Mouse (Mus musculus) forebrain, embryonic 13.5 days (tissue): ENCODE data around the gene Dek. TPM values are rescaled to one million over a fixed set of nuclear protein-coding genes. Genes with fewer than 3 reads are reported as not detected.

Source experiments
- ATAC-seq: fragments of 200-750 bp; cut with Nextera tagmentation; 2 replicates; pipeline ENCODE4 v1.8.0; 2017
- H3K27ac ChIP-seq: fragments of 300-500 bp; sonication (generic); 2 replicates; pipeline ENCODE4 v1.5.1; 2015; ENCODE audit warnings: inconsistent platforms, mild to moderate bottlenecking, moderate library complexity
- H3K27me3 ChIP-seq: fragments of 300-500 bp; sonication (generic); 2 replicates; pipeline ENCODE4 v1.6.1; 2015; ENCODE audit warnings: mild to moderate bottlenecking, inconsistent platforms
- H3K36me3 ChIP-seq: fragments of 300-500 bp; sonication (generic); 2 replicates; pipeline ENCODE4 v1.6.1; 2015; ENCODE audit warnings: mild to moderate bottlenecking, inconsistent platforms; ENCODE audit not compliant: poor library complexity, severe bottlenecking
- H3K4me1 ChIP-seq: fragments of 300-500 bp; sonication (generic); 2 replicates; pipeline ENCODE4 v1.6.1; 2015; ENCODE audit warnings: inconsistent platforms
- H3K4me2 ChIP-seq: fragments of 300-500 bp; sonication (generic); 2 replicates; pipeline ENCODE4 v1.6.1; 2015; ENCODE audit warnings: inconsistent platforms, mild to moderate bottlenecking, moderate library complexity
- H3K4me3 ChIP-seq: fragments of 300-500 bp; sonication (generic); 2 replicates; pipeline ENCODE4 v1.5.1; 2015; ENCODE audit warnings: mild to moderate bottlenecking, inconsistent platforms
- H3K9ac ChIP-seq: fragments of 300-500 bp; sonication (generic); 2 replicates; pipeline ENCODE4 v1.6.1; 2015; ENCODE audit warnings: mild to moderate bottlenecking, inconsistent platforms
- H3K9me3 ChIP-seq: fragments of 300-500 bp; sonication (generic); replicated peaks from 2 replicates; pipeline ENCODE4 v1.6.1; 2016; ENCODE audit warnings: inconsistent platforms
- WGBS: fragments of 180-500 bp; shearing (Covaris S2); methylation state at CpG from one replicate; pipeline ENCODE4 v1.1.7; 2015; 5-methylcytosine and 5-hydroxymethylcytosine counted together
- polyA plus RNA-seq: library from polyadenylated mRNA; unstranded; fragments of >200 nt; fragmentation: Nextera tagmentation; extraction: Ambion mirVana; gene quantifications from 2 replicates; pipeline ENCODE4 v1.2.1, GENCODE M21; 2015

The Dek gene
- polyA plus RNA-seq, 1 experiment from 2014 or later: 341 TPM

- no peak overlapping the region for H3K4me2 ChIP-seq
- ATAC-seq: no peak
- WGBS: 90% methylated on average over 8 of the region's 8 CpGs
Measured at GRCm38 (mm10) chr13:47133058-47133457, 27.1 kb upstream of the Dek start.

GRCm38 (mm10) chr13:47129090-47129489 is 23.1 kb upstream of the Dek start:
- H3K36me3 ChIP-seq: no peaks in the 10 kb centered on the region
- no peak overlapping the region for H3K27ac ChIP-seq
- no peak overlapping the region for H3K4me3 ChIP-seq
- H3K9ac ChIP-seq: no peak overlapping the region; the same call in 1 of the 2 replicates
- H3K4me1 ChIP-seq: no peaks in the 10 kb centered on the region
- ATAC-seq: no peak
- no peaks in the 10 kb centered on the region for H3K9me3 ChIP-seq
- H3K4me2 ChIP-seq: no peak overlapping the region
- H3K27me3 ChIP-seq: peaks cover 6% of the 10 kb centered on the region; the same call in 1 of the 2 replicates
- WGBS: 64% methylated on average over 4 of the region's 4 CpGs

More at GRCm38 (mm10) chr13:47133058-47133457, 27.1 kb upstream of the Dek start:
- Histone ChIP-seq H3K27me3 (no peaks in the 10 kb centered on the region), H3K9me3 (no peaks in the 10 kb centered on the region), H3K4me3 (no peak overlapping the region), H3K4me1 (no peaks in the 10 kb centered on the region), H3K36me3 (no peaks in the 10 kb centered on the region), H3K27ac (no peak overlapping the region), H3K9ac (no peak overlapping the region)

- H3K27me3 ChIP-seq: peaks cover 33% of the 10 kb centered on the region
- WGBS: 77% methylated on average over 5 of the region's 5 CpGs
Measured at GRCm38 (mm10) chr13:47125595-47125994, 19.6 kb upstream of the Dek start.

GRCm38 (mm10) chr13:47124986-47125385 is 19.0 kb upstream of the Dek start:
- Histone ChIP-seq H3K9ac (no peak overlapping the region), H3K4me3 (no peak overlapping the region), H3K4me2 (no peak overlapping the region), H3K27me3 (peaks cover 33% of the 10 kb centered on the region), H3K4me1 (peaks cover 19% of the 10 kb centered on the region), H3K9me3 (no peaks in the 10 kb centered on the region), H3K36me3 (no peaks in the 10 kb centered on the region), H3K27ac (no peak overlapping the region)
- WGBS: 91% methylated on average over 6 of the region's 6 CpGs
- no peak for ATAC-seq

More at GRCm38 (mm10) chr13:47125595-47125994, 19.6 kb upstream of the Dek start:
- H3K9me3 ChIP-seq: no peaks in the 10 kb centered on the region
- peaks cover 19% of the 10 kb centered on the region for H3K4me1 ChIP-seq
- H3K27ac ChIP-seq: no peak overlapping the region
- no peak overlapping the region for H3K4me3 ChIP-seq
- H3K9ac ChIP-seq: no peak overlapping the region
- no peak for ATAC-seq
- no peak overlapping the region for H3K4me2 ChIP-seq
- H3K36me3 ChIP-seq: no peaks in the 10 kb centered on the region

GRCm38 (mm10) chr13:47124449-47124848 is 18.4 kb upstream of the Dek start:
- Histone ChIP-seq H3K9me3 (no peaks in the 10 kb centered on the region), H3K9ac (no peak overlapping the region), H3K4me2 (no peak overlapping the region), H3K4me3 (no peak overlapping the region), H3K4me1 (peaks cover 19% of the 10 kb centered on the region), H3K27me3 (peaks cover 33% of the 10 kb centered on the region), H3K36me3 (no peaks in the 10 kb centered on the region), H3K27ac (no peak overlapping the region)
- 44% methylated on average over 3 of the region's 3 CpGs for WGBS
- ATAC-seq: no peak

GRCm38 (mm10) chr13:47122537-47123430 is 16.8 kb upstream of the Dek start, which contains the start of gene Rnf144b:
Rnf144b (plus strand) TSS chr13:47122656.
- no peak within 1 kb of the TSS for H3K27ac ChIP-seq
- peaks cover 19% of the 10 kb centered on the region for H3K4me1 ChIP-seq
- H3K27me3 ChIP-seq: peaks cover 33% of the 10 kb centered on the region
- ATAC-seq: 0 out of 2 replicates have a peak, but pooled peaks have one; percentile 43
- no peaks in the 10 kb centered on the region for H3K9me3 ChIP-seq
- H3K4me2 ChIP-seq: peak within 1 kb of the TSS; percentile 99
- 3% methylated on average over 53 of the region's 55 CpGs for WGBS
- peak within 1 kb of the TSS; percentile 69 for H3K9ac ChIP-seq
- peak within 1 kb of the TSS; percentile 59 for H3K4me3 ChIP-seq
- H3K36me3 ChIP-seq: no peaks in the 10 kb centered on the region

GRCm38 (mm10) chr13:47121333-47121889 is 15.4 kb upstream of the Dek start:
- H3K9ac ChIP-seq: no peak overlapping the region
- peak overlapping the region; percentile 99 for H3K4me2 ChIP-seq
- ATAC-seq: no peak
- H3K4me3 ChIP-seq: peak overlapping the region; percentile 59; the same call in 1 of the 2 replicates
- no peaks in the 10 kb centered on the region for H3K9me3 ChIP-seq
- no peaks in the 10 kb centered on the region for H3K36me3 ChIP-seq
- H3K4me1 ChIP-seq: peaks cover 19% of the 10 kb centered on the region
- WGBS: 29% methylated on average over 12 of the region's 12 CpGs
- H3K27ac ChIP-seq: no peak overlapping the region
- peaks cover 33% of the 10 kb centered on the region for H3K27me3 ChIP-seq

GRCm38 (mm10) chr13:47116000-47116399 is 10.0 kb upstream of the Dek start:
- no peaks in the 10 kb centered on the region for H3K4me1 ChIP-seq
- H3K36me3 ChIP-seq: no peaks in the 10 kb centered on the region
- no peak overlapping the region for H3K4me3 ChIP-seq
- H3K9ac ChIP-seq: no peak overlapping the region
- 86% methylated on average over 3 of the region's 3 CpGs for WGBS
- no peak overlapping the region for H3K4me2 ChIP-seq
- no peak overlapping the region for H3K27ac ChIP-seq
- H3K27me3 ChIP-seq: peaks cover 4% of the 10 kb centered on the region; the same call in 1 of the 2 replicates
- ATAC-seq: no peak
- no peaks in the 10 kb centered on the region for H3K9me3 ChIP-seq

GRCm38 (mm10) chr13:47112924-47113323 is 6.9 kb upstream of the Dek start:
- ATAC-seq: no peak
- Histone ChIP-seq H3K36me3 (no peaks in the 10 kb centered on the region), H3K27me3 (no peaks in the 10 kb centered on the region), H3K4me2 (no peak overlapping the region), H3K27ac (no peak overlapping the region), H3K9ac (no peak overlapping the region), H3K9me3 (no peaks in the 10 kb centered on the region), H3K4me1 (no peaks in the 10 kb centered on the region), H3K4me3 (no peak overlapping the region)
- WGBS: 68% methylated on average over 3 of the region's 3 CpGs

GRCm38 (mm10) chr13:47112056-47112455 is 6.1 kb upstream of the Dek start:
- no peak for ATAC-seq
- peaks cover 4% of the 10 kb centered on the region; the same call in 1 of the 2 replicates for H3K4me1 ChIP-seq
- H3K36me3 ChIP-seq: no peaks in the 10 kb centered on the region
- no peaks in the 10 kb centered on the region for H3K9me3 ChIP-seq
- no peak overlapping the region for H3K27ac ChIP-seq
- 87% methylated on average over 3 of the region's 3 CpGs for whole genome bisulfite sequencing
- H3K4me2 ChIP-seq: no peak overlapping the region
- no peaks in the 10 kb centered on the region for H3K27me3 ChIP-seq
- no peak overlapping the region for H3K4me3 ChIP-seq
- H3K9ac ChIP-seq: no peak overlapping the region

GRCm38 (mm10) chr13:47111185-47111584 is 5.2 kb upstream of the Dek start:
- H3K27ac ChIP-seq: no peak overlapping the region
- WGBS: 71% methylated on average over 3 of the region's 3 CpGs
- H3K36me3 ChIP-seq: no peaks in the 10 kb centered on the region
- no peaks in the 10 kb centered on the region for H3K9me3 ChIP-seq
- H3K27me3 ChIP-seq: no peaks in the 10 kb centered on the region
- no peak for ATAC-seq
- H3K4me3 ChIP-seq: no peak overlapping the region
- no peak overlapping the region for H3K4me2 ChIP-seq
- peaks cover 9% of the 10 kb centered on the region; the same call in 1 of the 2 replicates for H3K4me1 ChIP-seq
- no peak overlapping the region for H3K9ac ChIP-seq

- Histone ChIP-seq H3K27ac (no peak overlapping the region), H3K9me3 (no peaks in the 10 kb centered on the region), H3K36me3 (no peaks in the 10 kb centered on the region), H3K9ac (no peak overlapping the region), H3K4me2 (no peak overlapping the region), H3K4me3 (no peak overlapping the region), H3K4me1 (peaks cover 14% of the 10 kb centered on the region), H3K27me3 (no peaks in the 10 kb centered on the region)
- ATAC-seq: no peak
- WGBS: 69% methylated on average over 2 of the region's 2 CpGs
Measured at GRCm38 (mm10) chr13:47109239-47109638, 3.2 kb upstream of the Dek start.
